22 mouse cellular contexts compared by ENCODE assay signal in genomic region chr9:10722121-10722520, GRCm38 (mm10).
"Had no signal": no experiment of that assay in that cellular context is flagged by ENCODE, and none has a peak within 500 bp of the region (broad histone marks: within the 10 kb centered on the region; RNA-seq: fewer than 3 reads in every experiment).

No protein-coding gene starts in this region.

- H3K27ac ChIP-seq: limb, embryonic 15.5 days; liver, embryonic 14.5 days; macrophage; neural tube, embryonic 12.5 days; neural tube, embryonic 15.5 days; stomach, postnatal 0 days had no signal

- H3K36me3 ChIP-seq: limb, embryonic 15.5 days; neural tube, embryonic 12.5 days; neural tube, embryonic 15.5 days had no signal

- H3K4me3 ChIP-seq: limb, embryonic 15.5 days; neural tube, embryonic 12.5 days; neural tube, embryonic 15.5 days had no signal

- H3K4me2 ChIP-seq: limb, embryonic 15.5 days; liver, embryonic 11.5 days; lung, embryonic 14.5 days; neural tube, embryonic 12.5 days; neural tube, embryonic 15.5 days had no signal

- H3K9me3 ChIP-seq: limb, embryonic 15.5 days; neural tube, embryonic 12.5 days; neural tube, embryonic 15.5 days had no signal

- ATAC-seq: intestine, embryonic 16.5 days; liver, postnatal 0 days; lung, postnatal 0 days had no signal

- H3K9ac ChIP-seq: limb, embryonic 15.5 days; liver, embryonic 14.5 days; liver, postnatal 0 days; lung, embryonic 14.5 days; neural tube, embryonic 12.5 days; neural tube, embryonic 15.5 days had no signal

- H3K27me3 ChIP-seq: limb, embryonic 15.5 days; neural tube, embryonic 12.5 days; neural tube, embryonic 15.5 days had no signal

- DNase-seq: kidney, adult 18-20 months; kidney, adult 9 months; kidney, postnatal 14 days; kidney, postnatal 4 days; left cerebral cortex, postnatal 4 days; liver, postnatal 0 days; lung, embryonic 14.5 days; right cerebral cortex, adult 18-20 months; right cerebral cortex, postnatal 14 days; right cerebral cortex, postnatal 4 days; thymus, adult 2 months; thymus, postnatal 14 days; thymus, postnatal 4 days had no signal

- H3K4me1 ChIP-seq: limb, embryonic 15.5 days; neural tube, embryonic 12.5 days; neural tube, embryonic 15.5 days had no signal
